Mouse (Mus musculus) layer of hippocampus, adult 9-10 months (tissue): ENCODE results near the gene Zfp386.
"Not testable (repeated sequence)": the region's sequence is repeated elsewhere in the genome, so short reads cannot be mapped to it uniquely, and the experiment has no call there.

ENCODE experiments used
- DNase-seq: peaks from one replicate; pipeline ENCODE4 v3.0.0; 2022; ENCODE audit warnings: low spot score

Zfp386 gene

GRCm38 (mm10) chr12:116047440-116048377, at the start of gene Zfp386:
Gene Zfp386, plus strand, starts transcription at chr12:116047724.
- DNase-seq, result peak; percentile 100

GRCm38 (mm10) chr12:115999784-116000183, 47.7 kb upstream of the Zfp386 start:
- DNase-seq, result not testable (repeated sequence)

- DNase-seq, result not testable (repeated sequence)
Observed at GRCm38 (mm10) chr12:116002946-116003345, 44.6 kb upstream of the Zfp386 start.

- DNase-seq, result no peak
Observed at GRCm38 (mm10) chr12:116010812-116011211, 36.7 kb upstream of the Zfp386 start.

GRCm38 (mm10) chr12:116028095-116028494, 19.4 kb upstream of the Zfp386 start:
- DNase-seq, result no peak

GRCm38 (mm10) chr12:116035346-116035745, 12.2 kb upstream of the Zfp386 start:
- no peak for DNase-seq

GRCm38 (mm10) chr12:116044785-116045184, 2.7 kb upstream of the Zfp386 start:
- no peak for DNase-seq

GRCm38 (mm10) chr12:116048766-116049165, 1.2 kb downstream of the Zfp386 start:
- DNase-seq, result no peak

- DNase-seq, result no peak
Observed at GRCm38 (mm10) chr12:116049236-116049635, 1.7 kb downstream of the Zfp386 start.

GRCm38 (mm10) chr12:116049701-116050100, 2.2 kb downstream of the Zfp386 start:
- no peak for DNase-seq

GRCm38 (mm10) chr12:116054342-116054741, 6.8 kb downstream of the Zfp386 start:
- no peak for DNase-seq

- DNase-seq, result no peak
Observed at GRCm38 (mm10) chr12:116056112-116056511, 8.6 kb downstream of the Zfp386 start.

GRCm38 (mm10) chr12:116061561-116062193, 14.2 kb downstream of the Zfp386 start:
- DNase-seq, result no peak

- DNase-seq, result no peak
Observed at GRCm38 (mm10) chr12:116062194-116062583, 14.7 kb downstream of the Zfp386 start.

GRCm38 (mm10) chr12:116063020-116063419, 15.5 kb downstream of the Zfp386 start:
- no peak for DNase-seq

GRCm38 (mm10) chr12:116071023-116071422, 23.5 kb downstream of the Zfp386 start:
- no peak for DNase-seq

- no peak for DNase-seq
Observed at GRCm38 (mm10) chr12:116077074-116077854, 29.7 kb downstream of the Zfp386 start, which contains the start of gene Vipr2. Gene Vipr2, plus strand, starts transcription at chr12:116077726.

- no peak for DNase-seq
Observed at GRCm38 (mm10) chr12:116077855-116078366, 30.4 kb downstream of the Zfp386 start.

- no peak for DNase-seq
Observed at GRCm38 (mm10) chr12:116083125-116083524, 35.6 kb downstream of the Zfp386 start.

- DNase-seq, result no peak
Observed at GRCm38 (mm10) chr12:116084294-116084693, 36.8 kb downstream of the Zfp386 start.

- no peak for DNase-seq
Observed at GRCm38 (mm10) chr12:116086951-116087600, 39.6 kb downstream of the Zfp386 start.
